Mouse (Mus musculus): Measurements from ENCODE around the gene Crip2. TPM values are rescaled to one million over a fixed set of nuclear protein-coding genes. Genes with fewer than 3 reads are reported as not detected.

Crip2 gene
- polyA plus RNA-seq, 1 experiment, result 66.2 TPM

DNA sequence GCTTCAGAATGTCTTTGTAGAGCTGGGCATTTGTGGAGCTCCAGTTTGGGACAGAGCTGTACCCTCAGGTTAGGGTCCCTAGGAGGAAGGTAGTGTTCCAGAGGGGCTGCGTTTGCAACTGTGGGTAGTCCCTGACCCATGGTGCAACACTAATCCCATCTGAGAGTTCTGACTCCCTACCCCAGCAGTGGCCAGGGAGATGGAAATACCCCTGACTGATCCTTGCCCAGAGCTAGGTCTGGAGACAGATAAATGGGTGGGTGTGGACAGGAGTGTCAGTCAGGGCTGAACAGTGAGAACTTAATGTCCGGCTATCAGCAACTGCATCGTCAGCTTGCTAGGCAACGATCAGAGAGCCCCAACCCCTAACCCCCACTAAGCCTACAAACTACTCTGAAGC, 10.6 kb downstream of the Crip2 start:
- 94% methylated on average over 4 of the region's 4 CpGs for WGBS

DNA sequence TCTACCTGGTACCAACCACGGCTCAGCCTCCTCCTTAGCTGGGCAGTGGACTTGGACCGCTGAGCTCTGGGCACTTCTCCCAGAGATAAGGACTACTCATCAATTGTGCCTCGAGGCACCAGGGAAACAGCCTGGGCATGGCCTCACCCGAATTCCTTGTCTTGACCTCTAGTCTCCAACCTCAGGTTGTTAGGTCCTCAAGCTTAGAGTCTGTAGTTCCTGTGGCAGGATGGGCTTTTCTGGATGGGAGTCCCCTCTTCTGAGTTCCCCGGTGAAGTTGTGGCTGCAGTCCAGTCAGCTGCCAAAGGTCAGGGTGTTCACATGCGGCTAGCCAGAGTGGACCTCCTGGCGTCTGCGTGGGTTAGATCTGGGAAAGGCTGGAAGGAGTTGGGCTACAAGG, 11.0 kb downstream of the Crip2 start:
- 58% methylated on average over 8 of the region's 8 CpGs for WGBS

More for the DNA sequence above, 10.6 kb downstream of the Crip2 start:
- no peak for DNase-seq
- Histone ChIP-seq H3K27ac (ENCODE audit: insufficient read depth, low read length) (no peak overlapping the region), H3K4me1 (ENCODE audit: control insufficient read depth, insufficient read depth, low read length) (peaks cover 21% of the 10 kb centered on the region), H3K27me3 (ENCODE audit: control insufficient read depth, insufficient read depth, low read length) (0 out of 2 replicates have a peak, but pooled peaks cover 2% of the 10 kb centered on the region), H3K4me3 (replicated peaks; ENCODE audit: insufficient read depth, low read depth, low read length) (no peak overlapping the region)
- TF ChIP-seq POLR2A (IDR thresholded peaks at IDR 0.05; ENCODE audit: borderline replicate concordance, insufficient read depth, low read length) (no peak), CTCF (IDR thresholded peaks at IDR 0.05; ENCODE audit: borderline replicate concordance, insufficient read depth, low read depth, low read length) (no peak)

DNA sequence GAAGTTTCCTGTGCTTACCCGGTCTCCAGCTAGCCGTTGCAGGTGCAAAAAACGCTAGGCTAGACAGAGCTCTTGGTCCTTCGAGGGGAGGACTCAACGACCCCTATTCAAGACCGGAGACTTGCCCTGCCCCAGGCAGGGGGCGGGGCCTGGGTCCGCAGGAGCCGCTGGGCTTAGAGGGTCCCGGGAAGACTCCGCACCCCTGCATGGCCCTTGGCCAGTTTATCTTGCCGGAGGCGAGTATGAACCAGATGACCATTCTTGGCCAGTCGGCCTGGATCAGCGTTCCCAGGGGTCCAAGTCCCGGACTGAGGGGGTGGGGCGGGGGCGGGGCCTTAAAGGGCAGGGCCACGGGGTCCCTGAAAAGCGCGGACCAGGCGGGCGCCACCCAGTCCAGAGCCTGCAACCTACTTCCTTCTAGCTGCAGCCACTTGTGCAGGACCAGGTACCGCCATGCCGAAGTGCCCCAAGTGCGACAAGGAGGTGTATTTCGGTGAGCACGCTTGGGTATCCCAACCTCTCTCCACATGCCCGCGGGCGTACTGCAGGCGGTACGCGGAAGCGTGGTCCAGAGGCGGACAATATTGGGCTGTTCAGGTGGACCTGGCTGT, 11.7 kb downstream of the Crip2 start:
- WGBS, result 4% methylated on average over 36 of the region's 36 CpGs

More for the DNA sequence above, 11.0 kb downstream of the Crip2 start:
- TF ChIP-seq POLR2A (IDR thresholded peaks at IDR 0.05; ENCODE audit: borderline replicate concordance, insufficient read depth, low read length) (no peak), CTCF (IDR thresholded peaks at IDR 0.05; ENCODE audit: borderline replicate concordance, insufficient read depth, low read depth, low read length) (no peak)
- no peak for DNase-seq
- Histone ChIP-seq H3K4me3 (replicated peaks; ENCODE audit: insufficient read depth, low read depth, low read length) (no peak overlapping the region), H3K27ac (ENCODE audit: insufficient read depth, low read length) (no peak overlapping the region), H3K4me1 (ENCODE audit: control insufficient read depth, insufficient read depth, low read length) (peaks cover 21% of the 10 kb centered on the region), H3K27me3 (ENCODE audit: control insufficient read depth, insufficient read depth, low read length) (0 out of 2 replicates have a peak, but pooled peaks cover 2% of the 10 kb centered on the region)

DNA sequence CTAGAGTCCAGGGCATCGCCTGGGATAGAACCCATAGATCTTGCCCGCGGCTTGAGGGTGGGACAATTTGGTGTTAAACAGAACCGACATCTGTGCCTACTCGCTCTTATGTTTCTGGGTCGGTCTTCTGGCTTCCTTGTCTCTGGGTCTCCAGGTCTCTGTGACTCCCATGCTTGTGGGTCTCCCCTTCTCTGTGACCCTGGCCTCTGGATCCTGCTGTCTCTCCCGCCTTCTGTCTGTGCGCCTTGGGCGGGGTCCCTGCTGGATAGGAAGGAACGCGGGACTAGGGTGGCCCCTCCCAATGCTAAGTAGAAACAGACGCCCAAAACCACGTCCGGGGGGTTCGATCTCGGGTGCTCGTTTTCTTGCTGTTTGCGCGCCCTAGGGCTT, 12.2 kb downstream of the Crip2 start:
- Histone ChIP-seq H3K27me3 (ENCODE audit: control insufficient read depth, insufficient read depth, low read length) (0 out of 2 replicates have a peak, but pooled peaks cover 2% of the 10 kb centered on the region), H3K4me3 (replicated peaks; ENCODE audit: insufficient read depth, low read depth, low read length) (no peak overlapping the region), H3K4me1 (ENCODE audit: control insufficient read depth, insufficient read depth, low read length) (peaks cover 13% of the 10 kb centered on the region), H3K27ac (ENCODE audit: insufficient read depth, low read length) (no peak overlapping the region)
- no peak for DNase-seq
- WGBS, result 42% methylated on average over 19 of the region's 19 CpGs
- TF ChIP-seq CTCF (IDR thresholded peaks at IDR 0.05; ENCODE audit: borderline replicate concordance, insufficient read depth, low read depth, low read length) (no peak), POLR2A (IDR thresholded peaks at IDR 0.05; ENCODE audit: borderline replicate concordance, insufficient read depth, low read length) (no peak)

More for the DNA sequence above, 11.7 kb downstream of the Crip2 start:
- Histone ChIP-seq H3K4me1 (ENCODE audit: control insufficient read depth, insufficient read depth, low read length) (peaks cover 18% of the 10 kb centered on the region), H3K27ac (ENCODE audit: insufficient read depth, low read length) (no peak overlapping the region), H3K4me3 (replicated peaks; ENCODE audit: insufficient read depth, low read depth, low read length) (no peak overlapping the region), H3K27me3 (ENCODE audit: control insufficient read depth, insufficient read depth, low read length) (0 out of 2 replicates have a peak, but pooled peaks cover 2% of the 10 kb centered on the region)
- no peak for DNase-seq
- TF ChIP-seq POLR2A (IDR thresholded peaks at IDR 0.05; ENCODE audit: borderline replicate concordance, insufficient read depth, low read length) (no peak), CTCF (IDR thresholded peaks at IDR 0.05; ENCODE audit: borderline replicate concordance, insufficient read depth, low read depth, low read length) (no peak)

DNA sequence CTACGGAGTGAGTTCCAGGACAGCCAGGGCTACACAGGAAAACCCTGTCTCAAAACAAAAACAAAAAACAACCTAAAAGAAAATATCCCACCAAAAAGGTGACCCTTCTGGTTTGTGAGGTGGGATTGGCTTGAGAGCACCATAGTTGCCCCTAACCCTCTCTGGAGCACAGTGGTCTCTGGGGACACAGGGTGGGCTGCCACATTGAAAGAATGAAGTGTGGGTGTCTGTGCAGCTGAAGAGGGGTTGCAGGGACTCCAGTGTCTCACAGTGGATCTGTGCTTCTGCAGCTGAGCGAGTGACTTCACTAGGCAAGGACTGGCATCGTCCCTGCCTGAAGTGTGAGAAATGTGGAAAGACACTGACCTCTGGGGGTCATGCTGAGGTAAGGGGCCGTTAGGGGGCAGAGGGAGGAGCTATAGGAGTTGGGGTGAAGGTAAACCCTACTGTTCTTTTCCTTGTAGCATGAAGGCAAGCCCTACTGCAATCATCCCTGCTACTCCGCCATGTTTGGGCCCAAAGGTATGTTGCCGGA, 13.0 kb downstream of the Crip2 start:
- Histone ChIP-seq H3K27me3 (ENCODE audit: control insufficient read depth, insufficient read depth, low read length) (0 out of 2 replicates have a peak, but pooled peaks cover 2% of the 10 kb centered on the region), H3K4me3 (replicated peaks; ENCODE audit: insufficient read depth, low read depth, low read length) (no peak overlapping the region), H3K27ac (ENCODE audit: insufficient read depth, low read length) (no peak overlapping the region), H3K4me1 (ENCODE audit: control insufficient read depth, insufficient read depth, low read length) (peaks cover 5% of the 10 kb centered on the region)
- WGBS, result 86% methylated on average over 6 of the region's 6 CpGs
- TF ChIP-seq POLR2A (IDR thresholded peaks at IDR 0.05; ENCODE audit: borderline replicate concordance, insufficient read depth, low read length) (no peak), CTCF (IDR thresholded peaks at IDR 0.05; ENCODE audit: borderline replicate concordance, insufficient read depth, low read depth, low read length) (no peak)
- no peak for DNase-seq

DNA sequence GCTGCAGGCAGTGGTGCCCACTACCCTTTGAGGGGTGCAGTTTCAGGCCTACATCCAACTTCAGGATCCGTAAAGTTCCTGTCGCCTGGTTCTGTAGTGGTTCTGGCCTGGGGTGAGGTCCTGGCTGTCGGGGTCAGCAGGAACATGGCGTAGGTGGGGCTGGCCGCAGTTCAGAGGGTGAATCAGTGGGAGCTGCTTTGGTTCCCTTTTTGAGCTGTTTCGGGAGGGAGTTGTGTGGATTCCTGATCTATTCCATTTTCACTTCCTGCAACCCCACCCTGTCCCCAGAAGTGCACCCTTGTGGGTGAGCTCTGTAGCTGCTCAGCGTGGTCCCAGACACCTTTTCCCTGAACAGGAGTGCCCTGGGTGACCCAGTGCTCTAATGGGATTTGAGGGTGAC, 13.9 kb downstream of the Crip2 start:
- TF ChIP-seq POLR2A (IDR thresholded peaks at IDR 0.05; ENCODE audit: borderline replicate concordance, insufficient read depth, low read length), result no peak
- TF ChIP-seq CTCF (IDR thresholded peaks at IDR 0.05; ENCODE audit: borderline replicate concordance, insufficient read depth, low read depth, low read length), result no peak
- H3K27ac ChIP-seq (ENCODE audit: insufficient read depth, low read length), result no peak overlapping the region
- no peak for DNase-seq
- no peak overlapping the region for H3K4me3 ChIP-seq (replicated peaks; ENCODE audit: insufficient read depth, low read depth, low read length)
- H3K4me1 ChIP-seq (ENCODE audit: control insufficient read depth, insufficient read depth, low read length), result no peaks in the 10 kb centered on the region; the same call in 1 of the 2 replicates
- H3K27me3 ChIP-seq (ENCODE audit: control insufficient read depth, insufficient read depth, low read length), result 0 out of 2 replicates have a peak, but pooled peaks cover 2% of the 10 kb centered on the region
- WGBS, result 94% methylated on average over 7 of the region's 7 CpGs

DNA sequence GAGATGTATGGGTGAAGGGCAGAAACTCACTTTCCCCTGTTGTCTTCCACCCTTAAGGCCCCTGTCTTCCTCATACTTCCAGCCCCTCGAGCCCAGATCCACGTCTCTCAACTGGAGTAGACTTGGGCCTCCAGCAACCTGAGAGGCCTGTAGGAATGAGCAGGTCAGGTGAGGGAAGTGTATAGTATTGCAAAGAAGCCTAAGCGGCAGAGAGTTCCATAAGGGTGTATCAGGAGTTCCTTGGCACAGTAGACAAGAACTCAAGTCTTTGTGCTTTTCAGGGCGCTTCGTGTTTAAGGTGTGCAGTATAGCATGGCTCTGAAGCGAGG, 14.7 kb downstream of the Crip2 start:
- 87% methylated on average over 6 of the region's 6 CpGs for WGBS
- H3K27me3 ChIP-seq (ENCODE audit: control insufficient read depth, insufficient read depth, low read length), result 0 out of 2 replicates have a peak, but pooled peaks cover 2% of the 10 kb centered on the region
- DNase-seq, result no peak
- TF ChIP-seq CTCF (IDR thresholded peaks at IDR 0.05; ENCODE audit: borderline replicate concordance, insufficient read depth, low read depth, low read length) (no peak), POLR2A (IDR thresholded peaks at IDR 0.05; ENCODE audit: borderline replicate concordance, insufficient read depth, low read length) (no peak)
- no peaks in the 10 kb centered on the region; the same call in 1 of the 2 replicates for H3K4me1 ChIP-seq (ENCODE audit: control insufficient read depth, insufficient read depth, low read length)
- no peak overlapping the region for H3K27ac ChIP-seq (ENCODE audit: insufficient read depth, low read length)
- no peak overlapping the region for H3K4me3 ChIP-seq (replicated peaks; ENCODE audit: insufficient read depth, low read depth, low read length)
